Mouse (Mus musculus): ENCODE data around the gene Kcnj9. TPM values are rescaled to one million over a fixed set of nuclear protein-coding genes. Genes with fewer than 3 reads are reported as not detected.

Kcnj9 gene
- total RNA-seq (2015; ENCODE audit: low replicate concordance) = not detected in 2 replicates
- total RNA-seq (2017; ENCODE audit: low replicate concordance) = 2.5 TPM in 1 of 2 replicates, not detected in the other

DNA sequence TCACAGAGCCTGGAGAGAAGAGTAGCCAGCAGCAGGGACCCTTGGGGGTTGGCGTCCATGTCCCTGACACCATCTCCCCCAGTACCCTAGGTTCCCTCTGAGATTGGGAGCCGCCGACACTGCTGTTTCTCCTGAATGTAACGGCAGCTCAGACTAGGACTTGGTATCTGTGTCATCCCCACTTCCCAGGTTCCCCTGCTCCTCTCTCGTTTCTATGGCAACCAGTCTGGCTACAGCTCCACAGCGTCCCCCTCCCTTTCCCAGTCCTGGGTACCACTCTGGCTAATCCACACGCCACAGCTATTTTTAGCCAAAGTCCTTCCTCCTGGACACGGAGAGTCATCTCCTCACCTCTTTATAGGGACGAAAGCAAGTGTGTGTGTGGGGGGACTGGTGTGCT lies at the start of gene Kcnj9:
TSS of gene Kcnj9 (minus strand) at position 188 of the 400 bp plus-strand sequence.
- ATAC-seq (replicated peaks; ENCODE audit: low FRiP score, poor library complexity, severe bottlenecking) = no peak

DNA sequence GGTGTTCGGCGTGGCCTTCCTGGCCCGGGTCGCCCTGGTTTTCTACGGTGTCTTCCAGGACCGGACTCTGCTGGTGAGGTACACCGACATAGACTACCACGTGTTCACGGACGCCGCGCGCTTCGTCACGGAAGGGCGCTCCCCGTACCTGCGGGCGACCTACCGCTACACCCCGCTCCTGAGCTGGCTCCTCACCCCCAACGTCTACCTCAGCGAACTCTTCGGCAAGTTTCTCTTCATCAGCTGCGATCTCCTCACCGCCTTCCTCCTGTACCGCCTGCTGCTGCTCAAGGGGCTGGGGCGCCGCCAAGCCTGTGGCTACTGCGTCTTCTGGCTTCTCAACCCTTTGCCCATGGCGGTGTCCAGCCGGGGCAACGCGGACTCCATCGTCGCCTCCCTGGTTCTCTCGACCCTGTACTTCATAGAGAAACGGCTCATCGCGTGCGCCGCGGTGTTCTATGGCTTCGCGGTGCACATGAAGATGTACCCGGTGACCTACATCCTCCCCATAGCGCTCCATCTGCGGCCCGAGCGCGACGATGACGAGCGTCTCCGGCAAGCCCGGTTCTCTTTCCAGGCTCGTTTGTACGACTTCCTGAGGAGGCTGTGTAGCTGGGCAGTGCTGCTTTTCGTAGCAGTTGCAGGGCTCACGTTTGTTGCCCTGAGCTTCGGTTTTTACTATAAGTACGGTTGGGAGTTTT lies 47.8 kb upstream of the Kcnj9 start:
- ATAC-seq (replicated peaks; ENCODE audit: low FRiP score, poor library complexity, severe bottlenecking) = peak; percentile 17

DNA sequence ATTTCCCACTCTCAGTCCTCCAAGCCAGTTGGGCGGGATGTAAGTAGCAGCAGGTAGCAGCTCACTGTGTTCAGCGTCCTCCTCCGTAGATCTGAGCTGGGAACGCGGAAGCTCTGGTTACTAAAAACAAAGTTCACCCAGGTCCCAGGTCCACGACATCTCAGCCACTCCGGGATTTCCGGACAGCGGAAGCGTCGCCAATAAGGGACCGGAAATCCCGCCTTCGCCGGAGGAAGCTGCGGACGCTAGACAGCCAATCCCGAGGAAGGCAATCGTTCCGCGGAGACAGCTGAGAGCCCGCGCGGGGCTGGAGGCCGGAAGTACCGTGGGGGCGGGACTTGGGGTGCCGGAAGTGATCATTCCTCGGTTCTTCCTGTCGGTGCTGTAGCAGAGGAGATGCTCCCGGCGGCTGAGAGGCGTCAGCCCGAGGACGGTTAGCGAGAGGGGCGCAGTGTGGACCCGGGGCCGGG lies 47.1 kb upstream of the Kcnj9 start, which contains the start of gene Pigm:
TSS of gene Pigm (plus strand) at position 349 of the 470 bp plus-strand sequence.
- ATAC-seq (replicated peaks; ENCODE audit: low FRiP score, poor library complexity, severe bottlenecking) = peak; percentile 97

DNA sequence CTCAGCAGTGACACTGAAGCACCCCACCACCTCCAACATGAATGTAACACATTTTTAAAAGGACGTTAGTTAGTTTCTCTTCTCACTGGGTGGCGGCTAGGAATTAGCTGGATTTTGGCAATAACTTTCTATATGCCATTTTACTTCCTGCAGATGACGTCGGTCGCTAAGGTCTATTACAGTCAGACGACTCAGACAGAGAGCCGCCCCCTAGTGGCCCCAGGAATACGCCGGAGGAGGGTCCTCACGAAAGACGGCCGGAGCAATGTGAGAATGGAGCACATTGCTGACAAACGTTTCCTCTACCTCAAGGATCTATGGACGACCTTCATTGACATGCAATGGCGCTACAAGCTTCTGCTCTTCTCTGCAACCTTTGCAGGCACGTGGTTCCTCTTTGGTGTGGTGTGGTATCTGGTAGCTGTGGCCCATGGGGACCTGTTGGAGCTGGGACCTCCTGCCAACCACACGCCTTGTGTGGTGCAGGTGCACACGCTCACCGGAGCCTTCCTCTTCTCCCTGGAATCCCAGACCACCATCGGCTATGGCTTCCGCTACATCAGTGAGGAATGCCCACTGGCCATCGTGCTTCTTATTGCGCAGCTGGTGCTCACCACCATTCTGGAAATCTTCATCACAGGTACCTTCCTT lies 39.8 kb upstream of the Kcnj9 start:
- ATAC-seq (replicated peaks; ENCODE audit: low FRiP score, poor library complexity, severe bottlenecking) = no peak

DNA sequence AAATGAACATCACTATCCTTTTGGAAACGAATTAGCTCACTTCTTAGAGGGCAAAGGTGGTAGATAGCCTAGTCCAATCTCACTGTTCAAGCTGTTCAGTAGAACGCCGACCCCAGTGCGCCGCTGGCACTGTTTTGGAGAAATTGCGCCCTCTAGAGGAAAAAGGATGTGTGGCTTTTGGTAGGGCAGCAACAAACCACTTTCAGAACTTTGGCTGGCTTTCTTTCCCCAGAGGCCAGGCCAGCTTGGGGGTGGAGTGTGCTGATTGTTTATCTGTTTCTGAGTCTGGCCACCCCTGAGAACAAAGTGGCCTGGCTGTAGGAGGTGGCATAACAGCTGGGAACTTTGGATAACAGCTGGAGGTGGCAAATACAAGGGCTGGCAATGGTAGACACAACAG lies 35.6 kb upstream of the Kcnj9 start:
- ATAC-seq (replicated peaks; ENCODE audit: low FRiP score, poor library complexity, severe bottlenecking) = peak; percentile 62

DNA sequence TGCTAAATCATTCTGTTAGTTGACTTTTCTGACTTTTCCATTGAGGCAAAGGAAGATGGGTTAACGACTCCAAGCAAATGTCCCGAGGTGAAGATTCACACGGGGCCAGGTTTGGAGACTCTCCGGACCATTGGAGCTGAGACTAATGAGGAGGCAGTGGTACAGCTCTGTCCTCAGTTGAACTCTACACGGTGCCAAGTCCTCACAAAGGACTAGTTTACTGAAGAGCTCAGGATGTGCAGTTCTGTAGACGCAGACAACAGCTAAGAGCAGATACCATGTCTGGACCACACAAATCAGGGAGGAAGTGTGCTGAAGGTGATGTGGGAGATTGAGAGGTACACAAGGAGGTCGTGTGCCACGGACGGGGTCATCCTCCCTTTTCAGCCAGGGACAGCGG lies 29.2 kb upstream of the Kcnj9 start:
- no peak for ATAC-seq (replicated peaks; ENCODE audit: low FRiP score, poor library complexity, severe bottlenecking)

DNA sequence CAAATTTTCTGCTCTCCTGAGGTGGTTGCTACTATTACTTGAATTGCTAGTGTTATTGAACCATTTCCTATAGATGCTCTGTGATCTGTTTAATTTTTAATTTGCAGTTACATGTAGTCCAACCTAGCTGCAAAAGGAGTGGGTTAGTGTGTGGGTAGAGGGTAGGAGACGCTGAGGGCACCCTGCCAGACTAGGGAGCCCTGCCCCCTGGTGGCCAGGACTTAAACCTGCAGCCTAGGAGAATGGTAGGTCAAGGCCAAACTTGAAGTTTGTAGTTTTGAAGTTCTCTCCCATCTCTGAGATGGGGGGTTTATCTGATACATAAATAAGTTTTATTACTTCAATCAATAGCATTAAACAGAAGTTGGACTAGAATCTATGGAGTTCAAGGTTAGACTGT lies 28.4 kb upstream of the Kcnj9 start:
- ATAC-seq (replicated peaks; ENCODE audit: low FRiP score, poor library complexity, severe bottlenecking) = peak; percentile 68

DNA sequence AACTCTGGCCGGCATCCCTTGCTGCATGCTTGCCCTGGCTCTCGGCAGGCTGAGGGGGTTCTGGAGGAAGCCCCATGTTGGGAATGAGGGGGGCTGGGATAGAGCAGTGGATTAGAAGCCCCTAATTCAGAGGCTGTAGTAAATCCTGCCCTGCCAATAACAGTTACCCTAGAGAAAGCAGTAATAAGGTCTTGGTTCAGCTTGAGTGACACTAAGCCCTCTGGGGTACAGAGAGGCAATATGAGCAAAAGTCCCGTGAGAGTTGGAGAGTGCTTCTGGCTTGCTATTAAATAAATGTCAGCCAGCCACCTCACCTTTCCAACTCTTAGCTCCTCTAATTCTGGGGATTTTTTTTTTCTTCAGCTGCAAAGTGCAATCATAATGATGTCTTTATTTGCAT lies 26.2 kb upstream of the Kcnj9 start:
- no peak for ATAC-seq (replicated peaks; ENCODE audit: low FRiP score, poor library complexity, severe bottlenecking)

DNA sequence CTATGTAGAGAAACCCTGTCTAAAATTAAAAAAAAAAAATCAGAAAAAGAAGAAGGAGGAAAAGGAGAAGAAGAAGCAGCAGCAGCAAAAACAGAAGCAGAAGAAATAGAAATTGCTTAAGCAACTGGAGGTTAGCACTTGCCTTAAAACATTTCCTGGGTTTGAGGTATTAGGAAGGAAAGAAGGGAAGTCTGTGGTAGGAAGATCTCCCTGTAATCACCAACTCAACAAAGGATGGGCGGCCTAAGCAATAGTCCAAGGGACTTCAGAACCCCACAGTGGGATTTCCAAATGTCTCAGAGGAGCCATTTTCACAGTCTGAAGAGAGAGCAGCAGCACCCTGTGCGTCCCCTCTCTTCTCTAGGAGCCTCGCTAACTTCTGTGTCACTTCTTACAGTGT lies 23.3 kb upstream of the Kcnj9 start:
- ATAC-seq (replicated peaks; ENCODE audit: low FRiP score, poor library complexity, severe bottlenecking) = no peak

DNA sequence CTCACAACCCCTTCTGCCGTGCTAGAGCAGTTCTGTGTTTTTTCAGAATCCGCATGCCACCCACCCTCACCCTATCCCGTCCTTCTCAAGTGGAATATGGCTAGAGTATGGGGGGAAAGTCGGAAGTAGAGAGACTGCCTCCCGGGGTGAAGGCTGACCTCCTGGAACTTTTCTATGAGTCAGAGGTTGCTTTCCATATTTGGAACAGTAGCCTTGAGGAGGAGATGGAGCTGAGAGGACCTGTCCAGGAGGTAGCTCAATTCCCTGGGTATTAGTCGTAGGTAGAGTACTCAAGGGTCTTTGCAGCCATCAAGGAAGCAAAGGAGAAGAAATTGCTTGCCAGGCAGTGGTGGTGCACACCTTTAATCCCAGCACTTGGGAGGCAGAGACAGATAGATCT lies 22.9 kb upstream of the Kcnj9 start:
- ATAC-seq (replicated peaks; ENCODE audit: low FRiP score, poor library complexity, severe bottlenecking) = no peak

DNA sequence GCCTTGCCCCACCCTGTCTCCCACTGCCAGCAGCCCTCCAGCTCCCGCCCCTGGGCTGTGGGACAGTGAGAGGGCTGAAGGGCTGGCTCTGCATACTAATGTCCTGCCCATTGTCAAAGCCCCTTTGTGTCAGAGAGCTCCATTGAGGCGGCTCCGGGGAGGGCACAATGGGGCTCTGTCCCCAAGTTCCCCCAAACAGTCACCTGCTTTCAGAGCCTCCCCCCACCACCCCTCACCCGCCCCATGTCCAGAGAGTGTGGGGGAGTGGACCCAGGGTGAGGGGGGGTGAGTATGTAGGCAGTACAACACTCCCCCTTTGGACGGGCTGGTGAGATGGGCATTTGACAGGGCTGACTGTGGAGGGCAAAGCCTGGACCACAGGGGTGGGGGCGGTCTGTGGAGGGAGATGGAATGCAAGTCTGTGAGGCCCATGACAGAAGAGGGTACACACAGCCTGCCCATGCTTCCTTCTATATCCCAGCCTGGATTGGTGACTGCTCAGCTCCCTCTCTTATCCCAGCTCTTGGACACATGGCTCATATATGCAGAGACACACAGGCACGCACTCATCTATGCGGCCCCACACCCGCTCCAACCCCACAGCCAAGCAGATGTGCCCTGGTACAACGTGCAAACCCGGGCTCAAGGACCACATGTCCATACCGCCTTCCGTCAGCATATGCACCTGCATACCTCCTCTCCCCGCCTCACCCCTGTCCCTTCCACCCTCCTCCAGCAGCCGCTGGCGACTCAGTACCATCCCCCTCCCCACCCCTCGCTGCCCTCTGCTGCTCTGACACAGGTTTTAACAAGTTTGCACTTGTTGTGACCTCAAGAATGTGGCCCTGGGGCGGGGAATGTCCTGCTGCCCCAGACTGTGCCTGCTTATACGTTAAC lies 21.0 kb upstream of the Kcnj9 start:
- ATAC-seq (replicated peaks; ENCODE audit: low FRiP score, poor library complexity, severe bottlenecking) = peak; percentile 26; the same call in 1 of the 2 replicates

DNA sequence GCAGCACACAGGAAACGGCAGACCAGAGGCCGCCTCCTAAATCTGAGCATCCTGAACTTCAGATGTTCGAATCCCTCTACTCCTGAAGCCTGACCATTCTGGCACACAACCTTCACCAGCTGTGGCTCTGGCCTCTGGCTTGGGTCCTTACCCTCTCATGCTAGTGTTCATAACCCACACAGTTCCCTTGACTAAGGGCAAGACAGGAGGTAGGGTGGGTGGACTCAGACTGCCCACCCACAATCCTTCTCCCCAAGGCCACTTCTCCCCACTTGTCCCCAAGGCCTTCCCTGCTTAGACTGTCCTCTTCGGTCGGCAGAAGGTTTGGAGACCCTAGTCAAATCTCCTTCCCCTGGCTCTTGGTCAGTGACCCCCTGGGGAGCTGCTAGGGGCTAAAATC lies 20.4 kb upstream of the Kcnj9 start:
- no peak for ATAC-seq (replicated peaks; ENCODE audit: low FRiP score, poor library complexity, severe bottlenecking)

DNA sequence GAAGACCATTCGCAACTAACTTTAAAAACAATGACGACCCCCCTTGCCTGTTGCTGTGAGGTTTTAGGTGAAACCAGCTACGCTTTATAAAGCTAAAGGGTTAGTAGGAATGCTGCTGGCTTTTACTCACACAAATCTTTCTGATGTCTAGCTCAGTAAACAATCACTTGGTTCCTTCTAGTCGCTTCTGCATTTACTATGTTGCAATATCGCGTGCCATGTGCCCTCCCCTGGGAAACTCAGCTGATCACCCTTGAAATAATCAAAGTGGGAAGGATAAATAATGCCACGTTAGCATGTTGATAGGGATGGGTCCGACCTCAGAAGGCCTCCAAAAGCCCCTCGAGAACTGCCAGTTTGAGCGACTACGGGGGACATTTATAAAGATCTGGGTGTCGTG lies 18.3 kb upstream of the Kcnj9 start:
- no peak for ATAC-seq (replicated peaks; ENCODE audit: low FRiP score, poor library complexity, severe bottlenecking)

DNA sequence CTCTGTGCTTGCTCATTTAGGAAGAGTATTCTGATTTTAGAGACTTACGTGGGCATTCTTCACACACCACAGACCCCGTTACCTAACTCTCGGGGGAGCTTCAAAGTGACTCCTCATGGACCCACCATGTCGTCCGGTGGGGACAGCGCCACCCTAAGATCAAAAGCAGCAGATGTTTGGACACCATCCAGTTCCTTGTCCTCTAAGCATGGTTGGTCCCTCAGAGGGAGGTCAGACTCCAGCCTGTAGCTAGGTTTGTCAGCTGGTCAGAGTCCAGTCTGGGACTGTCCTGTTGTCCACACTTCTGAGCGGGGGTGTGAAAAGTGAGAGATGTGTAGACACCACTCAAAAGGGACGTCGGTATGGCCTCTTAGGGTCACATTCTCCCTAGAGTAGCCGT lies 17.6 kb upstream of the Kcnj9 start:
- ATAC-seq (replicated peaks; ENCODE audit: low FRiP score, poor library complexity, severe bottlenecking) = no peak

DNA sequence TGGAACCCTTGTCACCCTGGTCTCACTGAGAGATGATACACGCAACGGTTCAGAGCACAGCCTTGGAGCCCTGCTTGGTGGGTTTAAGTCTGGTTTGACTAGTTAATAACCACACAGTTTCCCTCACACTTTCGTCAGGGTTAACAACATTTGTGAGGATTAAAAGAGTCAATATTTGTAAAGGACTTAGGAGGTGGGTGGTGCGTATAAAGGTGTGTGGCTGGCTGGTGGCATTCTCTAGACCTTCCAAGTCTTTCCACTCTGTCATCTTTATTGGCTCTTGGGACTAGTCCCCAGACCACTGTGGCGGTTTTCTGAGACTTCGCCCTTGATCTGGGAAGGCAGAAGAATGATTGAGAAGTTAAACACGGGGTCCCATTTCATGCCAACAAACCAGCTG lies 15.7 kb upstream of the Kcnj9 start:
- ATAC-seq (replicated peaks; ENCODE audit: low FRiP score, poor library complexity, severe bottlenecking) = no peak

DNA sequence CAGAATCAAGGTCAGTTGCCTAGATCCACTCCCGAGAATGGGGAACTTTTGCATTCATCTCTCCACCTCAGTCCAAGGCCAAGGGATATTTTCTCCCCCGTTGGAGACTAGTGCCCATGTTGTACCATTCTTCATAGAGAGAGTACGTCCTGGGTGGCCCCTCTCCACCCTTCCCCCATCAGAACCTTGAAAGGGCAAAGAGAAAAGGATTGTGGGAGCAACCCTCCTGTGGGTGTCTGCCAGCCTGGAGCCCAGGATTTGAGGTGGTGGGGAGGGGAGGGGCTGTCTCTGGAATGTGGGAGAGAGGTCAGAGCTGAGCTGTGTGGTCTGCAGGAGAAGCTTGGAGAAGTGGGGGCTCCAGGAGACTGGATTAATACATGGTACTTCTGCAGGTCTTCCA lies 14.8 kb upstream of the Kcnj9 start:
- ATAC-seq (replicated peaks; ENCODE audit: low FRiP score, poor library complexity, severe bottlenecking) = no peak

DNA sequence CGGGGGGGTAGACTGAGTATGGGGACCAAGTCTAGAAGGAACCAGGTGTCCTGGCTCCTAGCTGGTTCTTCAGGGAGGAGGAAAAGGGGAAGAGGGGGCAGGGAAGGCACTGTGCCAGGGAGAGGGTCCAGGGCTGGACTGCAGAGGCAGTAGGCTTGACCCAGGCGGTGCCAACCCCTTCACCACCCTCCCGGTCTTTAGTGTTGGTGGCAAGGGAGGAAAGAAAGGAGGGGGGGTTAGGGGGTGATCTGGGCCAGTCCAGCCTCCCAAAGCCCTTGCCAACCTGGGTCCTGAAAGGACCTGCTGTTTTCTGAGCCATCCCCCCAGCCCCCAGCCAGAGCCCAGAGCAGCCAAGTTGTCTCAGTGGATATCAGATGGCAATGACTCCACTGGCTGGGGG lies 13.6 kb upstream of the Kcnj9 start:
- ATAC-seq (replicated peaks; ENCODE audit: low FRiP score, poor library complexity, severe bottlenecking) = no peak

DNA sequence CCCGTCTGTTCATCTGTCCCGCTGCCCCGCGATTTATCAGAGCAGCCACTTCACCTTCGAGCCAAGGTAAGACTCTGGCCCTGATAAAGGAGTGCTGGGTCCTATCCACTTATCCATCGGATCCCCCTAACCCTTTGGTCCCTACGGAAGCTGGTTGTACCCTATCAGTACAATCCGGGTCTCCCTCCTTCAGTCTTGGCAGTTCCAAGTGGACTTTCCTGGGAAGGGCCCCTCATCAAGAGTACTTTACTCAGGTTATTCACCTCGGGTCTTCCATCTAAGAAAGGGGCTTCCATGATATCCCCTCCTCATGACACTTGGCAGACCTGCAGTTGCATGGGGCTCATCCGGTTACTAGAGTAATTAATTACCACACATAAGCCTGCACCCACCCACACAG lies 12.3 kb upstream of the Kcnj9 start:
- no peak for ATAC-seq (replicated peaks; ENCODE audit: low FRiP score, poor library complexity, severe bottlenecking)

DNA sequence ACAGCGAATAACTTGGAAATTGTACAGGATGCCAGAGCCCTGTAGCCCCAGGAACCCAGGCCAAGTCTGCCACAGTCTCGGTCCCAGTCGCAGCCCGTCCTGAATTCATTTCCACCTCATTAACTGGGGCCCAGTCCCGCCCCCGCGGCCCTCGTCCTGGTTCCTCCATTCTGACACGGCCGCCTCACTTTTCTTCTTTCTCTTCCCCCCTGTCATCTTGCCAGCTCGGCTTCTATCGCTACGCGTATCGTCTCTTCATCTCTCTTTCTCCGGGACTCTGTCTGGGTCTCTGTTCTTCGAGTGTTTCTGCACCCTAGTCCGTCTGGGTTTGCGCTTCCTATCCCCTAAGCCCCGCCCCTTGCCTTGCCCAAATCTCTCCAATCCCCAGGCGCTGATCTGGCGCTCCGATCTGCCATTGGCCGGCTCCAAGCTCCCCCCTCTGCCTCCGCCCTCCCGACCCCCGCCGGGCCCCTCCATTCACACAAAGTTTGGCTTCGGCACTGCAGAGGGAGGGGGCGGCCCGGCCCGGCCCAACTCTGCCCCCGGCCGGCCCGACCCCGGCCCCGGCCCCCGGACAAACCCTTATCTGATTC lies 11.7 kb upstream of the Kcnj9 start, which contains the start of gene Kcnj10:
TSS of gene Kcnj10 (plus strand) at position 482 of the 593 bp plus-strand sequence.
- no peak for ATAC-seq (replicated peaks; ENCODE audit: low FRiP score, poor library complexity, severe bottlenecking)
